Mouse (Mus musculus): ENCODE results near the gene Rgs14.

GRCm38 (mm10) chr13:55375877-55376276 is 6.3 kb downstream of the Rgs14 start:
- TF ChIP-seq CTCF (IDR thresholded peaks at IDR 0.05; ENCODE audit: borderline replicate concordance, insufficient read depth, low read length) = no peak
- TF ChIP-seq POLR2A (IDR thresholded peaks at IDR 0.05; ENCODE audit: low read depth, low read length) = no peak
